Mouse (Mus musculus): ENCODE measurements around the gene Gm37240. TPM values are rescaled to one million over a fixed set of nuclear protein-coding genes. Genes with fewer than 3 reads are reported as not detected.

Gene Gm37240
- polyA plus RNA-seq, 1 experiment from 2014 or later = 0.67 TPM

- no peaks in the 10 kb centered on the region for H3K9me3 ChIP-seq (ENCODE audit: control insufficient read depth, low read length)
- H3K4me1 ChIP-seq (ENCODE audit: control insufficient read depth, insufficient read depth, low read length) = no peaks in the 10 kb centered on the region
- no peaks in the 10 kb centered on the region for H3K27me3 ChIP-seq (ENCODE audit: control insufficient read depth, insufficient read depth, low read length)
- no peaks in the 10 kb centered on the region for H3K36me3 ChIP-seq (ENCODE audit: control insufficient read depth, insufficient read depth, low read length)
- H3K27ac ChIP-seq (ENCODE audit: low read depth, low read length) = no peak overlapping the region
- no peak overlapping the region for H3K4me2 ChIP-seq
- H3K9ac ChIP-seq (ENCODE audit: low read length) = no peak overlapping the region
- WGBS = 72% methylated on average over 1 of the region's 1 CpGs
- H3K4me3 ChIP-seq (ENCODE audit: low read depth, low read length) = no peak overlapping the region
- ATAC-seq (ENCODE audit: low FRiP score) (no peak), DNase-seq (ENCODE audit: low spot score, missing footprints) (no peak)
Observed at GRCm38 (mm10) chr3:84889648-84890047, 997.7 kb downstream of the Gm37240 start.

GRCm38 (mm10) chr3:84883817-84884483 lies 1003.4 kb downstream of the Gm37240 start:
- Histone ChIP-seq H3K4me3 (ENCODE audit: low read depth, low read length) (no peak overlapping the region), H3K4me1 (ENCODE audit: control insufficient read depth, insufficient read depth, low read length) (no peaks in the 10 kb centered on the region), H3K36me3 (ENCODE audit: control insufficient read depth, insufficient read depth, low read length) (no peaks in the 10 kb centered on the region), H3K27me3 (ENCODE audit: control insufficient read depth, insufficient read depth, low read length) (no peaks in the 10 kb centered on the region), H3K4me2 (no peak overlapping the region), H3K27ac (ENCODE audit: low read depth, low read length) (no peak overlapping the region), H3K9ac (ENCODE audit: low read length) (no peak overlapping the region), H3K9me3 (ENCODE audit: control insufficient read depth, low read length) (no peaks in the 10 kb centered on the region)
- DNase-seq (ENCODE audit: low spot score, missing footprints) = no peak
- WGBS = 70% methylated on average over 11 of the region's 11 CpGs
- no peak for ATAC-seq (ENCODE audit: low FRiP score)

- Histone ChIP-seq H3K9ac (ENCODE audit: low read length) (no peak overlapping the region), H3K4me3 (ENCODE audit: low read depth, low read length) (no peak overlapping the region), H3K36me3 (ENCODE audit: control insufficient read depth, insufficient read depth, low read length) (no peaks in the 10 kb centered on the region), H3K4me2 (no peak overlapping the region), H3K4me1 (ENCODE audit: control insufficient read depth, insufficient read depth, low read length) (no peaks in the 10 kb centered on the region), H3K27me3 (ENCODE audit: control insufficient read depth, insufficient read depth, low read length) (no peaks in the 10 kb centered on the region), H3K9me3 (ENCODE audit: control insufficient read depth, low read length) (no peaks in the 10 kb centered on the region), H3K27ac (ENCODE audit: low read depth, low read length) (no peak overlapping the region)
- WGBS = 95% methylated on average over 4 of the region's 4 CpGs
- no peak for ATAC-seq (ENCODE audit: low FRiP score)
- no peak for DNase-seq (ENCODE audit: low spot score, missing footprints)
Observed at GRCm38 (mm10) chr3:84876211-84876610, 1011.1 kb downstream of the Gm37240 start.

- Histone ChIP-seq H3K36me3 (ENCODE audit: control insufficient read depth, insufficient read depth, low read length) (no peaks in the 10 kb centered on the region), H3K9me3 (ENCODE audit: control insufficient read depth, low read length) (no peaks in the 10 kb centered on the region), H3K27ac (ENCODE audit: low read depth, low read length) (no peak overlapping the region), H3K4me3 (ENCODE audit: low read depth, low read length) (no peak overlapping the region), H3K4me1 (ENCODE audit: control insufficient read depth, insufficient read depth, low read length) (no peaks in the 10 kb centered on the region), H3K9ac (ENCODE audit: low read length) (no peak overlapping the region), H3K27me3 (ENCODE audit: control insufficient read depth, insufficient read depth, low read length) (no peaks in the 10 kb centered on the region), H3K4me2 (no peak overlapping the region)
- DNase-seq (ENCODE audit: low spot score, missing footprints) (no peak), ATAC-seq (ENCODE audit: low FRiP score) (no peak)
- WGBS = 88% methylated on average over 9 of the region's 9 CpGs
Observed at GRCm38 (mm10) chr3:84875306-84875705, 1012.0 kb downstream of the Gm37240 start.

- H3K4me2 ChIP-seq = no peak overlapping the region
- no peaks in the 10 kb centered on the region for H3K9me3 ChIP-seq (ENCODE audit: control insufficient read depth, low read length)
- H3K4me1 ChIP-seq (ENCODE audit: control insufficient read depth, insufficient read depth, low read length) = no peaks in the 10 kb centered on the region
- no peak overlapping the region for H3K27ac ChIP-seq (ENCODE audit: low read depth, low read length)
- ATAC-seq (ENCODE audit: low FRiP score) (no peak), DNase-seq (ENCODE audit: low spot score, missing footprints) (no peak)
- H3K36me3 ChIP-seq (ENCODE audit: control insufficient read depth, insufficient read depth, low read length) = no peaks in the 10 kb centered on the region
- no peak overlapping the region for H3K9ac ChIP-seq (ENCODE audit: low read length)
- H3K4me3 ChIP-seq (ENCODE audit: low read depth, low read length) = no peak overlapping the region
- no peaks in the 10 kb centered on the region for H3K27me3 ChIP-seq (ENCODE audit: control insufficient read depth, insufficient read depth, low read length)
Observed at GRCm38 (mm10) chr3:84870126-84870525, 1017.2 kb downstream of the Gm37240 start.

GRCm38 (mm10) chr3:84867991-84868390 lies 1019.3 kb downstream of the Gm37240 start:
- no peak overlapping the region for H3K4me2 ChIP-seq
- no peak overlapping the region for H3K27ac ChIP-seq (ENCODE audit: low read depth, low read length)
- no peaks in the 10 kb centered on the region for H3K4me1 ChIP-seq (ENCODE audit: control insufficient read depth, insufficient read depth, low read length)
- H3K9ac ChIP-seq (ENCODE audit: low read length) = no peak overlapping the region
- H3K36me3 ChIP-seq (ENCODE audit: control insufficient read depth, insufficient read depth, low read length) = no peaks in the 10 kb centered on the region
- WGBS = 68% methylated on average over 1 of the region's 1 CpGs
- H3K27me3 ChIP-seq (ENCODE audit: control insufficient read depth, insufficient read depth, low read length) = no peaks in the 10 kb centered on the region
- no peaks in the 10 kb centered on the region for H3K9me3 ChIP-seq (ENCODE audit: control insufficient read depth, low read length)
- ATAC-seq (ENCODE audit: low FRiP score) (no peak), DNase-seq (ENCODE audit: low spot score, missing footprints) (no peak)
- no peak overlapping the region for H3K4me3 ChIP-seq (ENCODE audit: low read depth, low read length)

GRCm38 (mm10) chr3:84867434-84867975 lies 1019.8 kb downstream of the Gm37240 start:
- H3K27ac ChIP-seq (ENCODE audit: low read depth, low read length) = no peak overlapping the region
- DNase-seq (ENCODE audit: low spot score, missing footprints) (no peak), ATAC-seq (ENCODE audit: low FRiP score) (no peak)
- no peaks in the 10 kb centered on the region for H3K27me3 ChIP-seq (ENCODE audit: control insufficient read depth, insufficient read depth, low read length)
- no peak overlapping the region for H3K9ac ChIP-seq (ENCODE audit: low read length)
- H3K9me3 ChIP-seq (ENCODE audit: control insufficient read depth, low read length) = no peaks in the 10 kb centered on the region
- H3K4me3 ChIP-seq (ENCODE audit: low read depth, low read length) = no peak overlapping the region
- WGBS = 83% methylated on average over 1 of the region's 1 CpGs
- no peaks in the 10 kb centered on the region for H3K4me1 ChIP-seq (ENCODE audit: control insufficient read depth, insufficient read depth, low read length)
- no peaks in the 10 kb centered on the region for H3K36me3 ChIP-seq (ENCODE audit: control insufficient read depth, insufficient read depth, low read length)
- no peak overlapping the region for H3K4me2 ChIP-seq

GRCm38 (mm10) chr3:84866866-84867265 lies 1020.5 kb downstream of the Gm37240 start:
- H3K9ac ChIP-seq (ENCODE audit: low read length) = no peak overlapping the region
- no peak for DNase-seq (ENCODE audit: low spot score, missing footprints)
- H3K9me3 ChIP-seq (ENCODE audit: control insufficient read depth, low read length) = no peaks in the 10 kb centered on the region
- H3K4me3 ChIP-seq (ENCODE audit: low read depth, low read length) = no peak overlapping the region
- no peaks in the 10 kb centered on the region for H3K27me3 ChIP-seq (ENCODE audit: control insufficient read depth, insufficient read depth, low read length)
- ATAC-seq (ENCODE audit: low FRiP score) = no peak
- no peak overlapping the region for H3K27ac ChIP-seq (ENCODE audit: low read depth, low read length)
- WGBS = 82% methylated on average over 4 of the region's 4 CpGs
- no peaks in the 10 kb centered on the region for H3K4me1 ChIP-seq (ENCODE audit: control insufficient read depth, insufficient read depth, low read length)
- H3K36me3 ChIP-seq (ENCODE audit: control insufficient read depth, insufficient read depth, low read length) = no peaks in the 10 kb centered on the region
- H3K4me2 ChIP-seq = no peak overlapping the region

- Histone ChIP-seq H3K27me3 (ENCODE audit: control insufficient read depth, insufficient read depth, low read length) (no peaks in the 10 kb centered on the region), H3K27ac (ENCODE audit: low read depth, low read length) (no peak overlapping the region), H3K9me3 (ENCODE audit: control insufficient read depth, low read length) (no peaks in the 10 kb centered on the region), H3K4me1 (ENCODE audit: control insufficient read depth, insufficient read depth, low read length) (no peaks in the 10 kb centered on the region), H3K4me2 (no peak overlapping the region), H3K36me3 (ENCODE audit: control insufficient read depth, insufficient read depth, low read length) (no peaks in the 10 kb centered on the region), H3K4me3 (ENCODE audit: low read depth, low read length) (no peak overlapping the region), H3K9ac (ENCODE audit: low read length) (no peak overlapping the region)
- DNase-seq (ENCODE audit: low spot score, missing footprints) (no peak), ATAC-seq (ENCODE audit: low FRiP score) (no peak)
- 77% methylated on average over 3 of the region's 3 CpGs for WGBS
Observed at GRCm38 (mm10) chr3:84865684-84866083, 1021.6 kb downstream of the Gm37240 start.

All from midbrain, embryonic 11.5 days (tissue).